Mouse (Mus musculus): ENCODE measurements around the gene Gm8994.

- TF ChIP-seq CTCF (IDR thresholded peaks at IDR 0.05; ENCODE audit: control insufficient read depth, insufficient read depth, low read length): no peak
- no peak for TF ChIP-seq POLR2A (IDR thresholded peaks at IDR 0.05; ENCODE audit: borderline replicate concordance, control insufficient read depth, low read depth, low read length)
These were observed 31.1 kb upstream of the Gm8994 start for GRCm38 (mm10) chr6:136296251-136296650.

Data from bone marrow, adult 2 months (tissue).